Mouse (Mus musculus): ENCODE measurements around the gene Scaper.
A peak's percentile ranks its signal among the peaks of the same experiment; 100 is the strongest.

The Scaper gene

DNA sequence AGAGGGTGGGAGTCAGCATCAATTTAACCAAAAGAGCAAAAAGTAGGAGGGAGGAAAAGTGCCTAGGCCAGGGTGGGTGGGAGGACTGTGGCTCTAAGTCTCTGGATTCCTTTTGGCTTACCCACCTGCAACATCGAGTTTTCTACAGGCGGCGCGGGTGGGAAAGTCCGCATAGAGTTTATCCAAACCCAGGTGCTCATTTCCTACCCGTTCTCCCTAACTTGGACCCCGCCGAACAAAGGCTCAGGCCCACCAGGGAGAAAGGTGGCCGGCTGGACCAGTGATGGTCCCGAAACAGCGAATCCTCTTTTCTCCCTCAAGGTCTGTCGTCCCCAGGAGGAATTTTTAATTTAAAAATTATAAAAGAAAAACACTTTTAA lies 397.5 kb downstream of the Scaper start:
- no peak for DNase-seq (ENCODE audit: low read depth)

DNA sequence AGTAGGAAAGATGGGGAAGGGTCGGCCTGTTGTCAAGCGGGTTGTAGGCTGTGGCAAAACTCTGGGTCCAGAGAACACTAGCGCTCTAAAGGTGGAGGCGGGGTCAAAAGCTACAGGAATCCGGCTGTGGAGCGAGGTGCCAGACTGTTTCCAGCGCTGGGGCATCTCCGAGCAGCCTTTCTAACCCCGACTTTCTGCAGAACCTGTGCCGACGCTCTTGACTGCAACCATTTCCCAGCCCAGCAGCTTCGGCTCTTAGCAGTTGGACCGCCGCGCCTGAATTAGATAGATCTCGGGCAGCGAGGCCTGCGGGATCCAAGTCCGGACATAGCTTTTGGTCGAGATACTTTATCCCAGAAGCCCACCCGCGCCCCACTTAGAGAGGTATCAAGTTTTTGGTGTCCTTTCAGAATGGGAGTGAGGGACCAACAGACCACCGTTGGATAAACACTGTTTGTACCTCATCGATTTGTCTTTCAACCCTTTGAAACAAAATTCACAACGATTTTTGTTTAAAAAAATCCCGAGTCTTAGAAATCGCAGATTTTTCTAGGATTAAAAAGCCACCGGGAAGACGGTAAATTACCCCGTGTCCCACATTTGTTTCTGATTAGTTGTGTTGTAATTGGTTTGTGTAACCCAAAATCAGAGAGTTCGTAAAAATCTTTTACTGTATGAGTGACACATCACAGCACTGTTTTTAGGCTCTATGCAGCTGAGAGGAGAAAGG lies 398.1 kb downstream of the Scaper start:
- DNase-seq (ENCODE audit: low read depth) = no peak

DNA sequence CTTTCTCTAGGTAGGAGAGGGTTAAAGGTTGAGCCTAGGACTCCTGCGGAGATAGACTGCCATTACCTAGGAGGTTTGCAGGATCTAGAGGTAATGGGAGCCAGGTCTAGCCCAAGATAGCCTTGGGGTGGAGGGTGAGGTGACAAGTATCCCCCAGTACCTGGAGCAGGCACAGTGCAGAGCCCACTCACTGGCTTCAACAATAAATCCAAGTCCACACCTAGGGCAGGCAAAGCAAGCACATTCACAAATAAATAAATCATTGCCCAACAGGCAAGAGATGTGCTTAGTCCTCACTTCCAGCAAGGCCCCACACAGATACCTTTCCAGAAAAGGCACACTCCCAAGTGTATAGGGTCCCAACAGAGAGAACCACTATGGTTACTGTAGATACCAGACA lies 398.9 kb downstream of the Scaper start:
- no peak for DNase-seq (ENCODE audit: low read depth)

DNA sequence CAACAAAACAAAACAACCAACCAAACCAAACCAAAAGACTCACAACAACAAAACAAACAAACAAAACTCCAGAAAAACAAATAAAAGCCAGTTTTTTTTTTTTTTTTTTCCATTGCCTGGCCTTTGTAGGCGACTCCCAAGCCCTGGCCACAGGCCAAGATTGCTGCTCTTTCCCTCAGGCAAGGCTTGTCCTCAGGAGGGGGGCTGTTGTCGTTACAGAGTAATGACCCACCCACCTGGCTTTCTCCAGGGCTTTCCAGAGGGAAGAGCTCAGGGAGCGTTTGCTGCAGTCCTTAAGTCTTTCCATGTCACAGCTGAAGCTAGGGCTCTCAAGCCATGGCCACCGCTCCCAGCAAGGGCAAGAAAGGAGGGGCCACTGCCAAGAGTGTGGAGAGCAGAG lies 399.5 kb downstream of the Scaper start, which contains the start of gene Isl2:
TSS of gene Isl2 (plus strand) at position 296 of the 400 bp plus-strand sequence.
- no peak for DNase-seq (ENCODE audit: low read depth)

DNA sequence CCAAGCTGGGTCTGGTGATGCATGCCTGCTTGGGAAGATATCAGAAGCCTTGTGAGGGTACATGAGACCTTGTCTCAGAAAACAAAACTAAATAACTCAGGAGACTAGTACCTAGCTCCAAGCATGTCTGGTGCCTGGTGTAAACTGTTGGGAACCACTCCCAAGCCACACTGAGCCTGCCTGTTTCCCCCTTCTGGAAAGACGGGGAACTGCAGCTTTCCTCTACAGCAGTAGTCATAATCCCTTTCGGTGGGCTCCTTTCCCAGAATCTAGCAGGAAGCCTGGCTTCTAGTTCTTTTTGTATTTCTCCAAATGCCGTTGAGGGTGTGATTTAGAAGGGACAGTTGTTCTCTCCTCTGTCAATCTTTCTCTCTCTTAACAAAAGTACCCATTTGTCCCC lies 402.0 kb downstream of the Scaper start:
- no peak for DNase-seq (ENCODE audit: low read depth)

DNA sequence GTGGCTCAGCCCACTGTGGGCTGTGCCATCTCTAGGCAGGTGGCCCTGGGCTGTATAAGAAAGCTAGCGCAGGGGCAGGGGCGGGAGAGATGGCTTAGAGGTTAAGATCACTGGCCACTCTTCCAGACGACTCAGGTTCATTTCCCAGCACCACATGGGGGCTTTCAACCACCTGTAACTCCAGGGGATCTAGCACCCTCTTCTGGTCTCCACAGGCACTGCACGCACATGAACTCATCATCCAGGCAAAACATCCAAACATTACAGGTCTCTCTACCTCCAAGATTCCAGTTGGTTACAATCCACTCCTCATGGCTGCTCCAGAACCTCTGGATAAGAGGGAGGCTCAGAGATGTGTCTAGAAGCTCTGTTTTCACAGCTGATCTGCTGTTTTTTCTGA lies 412.2 kb downstream of the Scaper start:
- DNase-seq (ENCODE audit: low read depth) = no peak

DNA sequence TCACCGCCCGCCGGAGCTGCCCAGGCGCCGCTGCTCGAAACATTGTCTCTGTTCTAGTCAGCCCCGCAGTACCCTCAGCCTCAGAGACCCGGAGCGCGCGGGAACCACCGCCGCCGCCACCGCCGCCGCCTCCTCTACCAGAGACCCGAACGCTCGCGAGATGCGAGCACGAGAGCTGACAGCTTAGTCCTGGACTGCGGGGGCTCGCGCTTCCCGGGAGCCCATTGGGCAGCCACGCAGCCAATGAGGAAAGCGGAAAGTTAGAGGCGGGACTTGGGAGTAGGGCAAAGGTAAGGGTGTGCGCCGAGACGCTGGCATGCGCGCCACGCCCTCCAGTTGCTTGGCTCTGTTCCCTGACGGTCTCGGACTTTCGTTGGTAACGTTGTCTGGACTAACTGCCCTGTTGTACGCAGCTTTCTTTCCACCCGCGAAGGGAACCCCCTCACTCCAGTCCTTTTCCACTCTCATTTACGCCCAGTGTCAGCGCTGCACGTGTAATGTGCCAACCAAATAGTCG lies 425.8 kb downstream of the Scaper start, which contains the start of gene Etfa:
TSS of gene Etfa (minus strand) at position 217 of the 517 bp plus-strand sequence.
- peak; percentile 91 for DNase-seq (ENCODE audit: low read depth)

DNA sequence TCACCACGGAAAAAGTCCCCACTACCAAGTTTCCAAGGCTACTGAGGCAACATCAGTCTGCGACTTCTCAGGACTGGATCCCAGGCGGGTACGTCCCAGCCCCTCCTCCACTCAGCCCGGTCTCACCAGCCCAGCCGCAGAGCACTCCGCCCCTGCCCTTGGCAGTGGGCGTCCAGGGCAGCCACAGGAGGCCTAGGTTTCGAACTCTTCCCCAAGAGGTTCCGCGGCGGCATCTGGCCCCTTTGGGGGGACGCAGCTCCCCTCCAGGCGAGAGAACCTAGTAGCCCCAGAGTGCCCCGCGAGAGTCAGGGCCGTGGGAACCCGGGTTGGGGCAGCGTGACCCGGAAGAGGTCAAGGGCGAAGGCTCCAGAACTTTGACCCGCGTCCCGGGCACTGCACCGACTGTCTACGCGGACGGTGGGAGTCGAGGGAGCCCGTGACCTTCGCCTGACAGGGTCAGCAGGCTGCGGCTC lies 426.4 kb downstream of the Scaper start:
- DNase-seq (ENCODE audit: low read depth) = no peak

DNA sequence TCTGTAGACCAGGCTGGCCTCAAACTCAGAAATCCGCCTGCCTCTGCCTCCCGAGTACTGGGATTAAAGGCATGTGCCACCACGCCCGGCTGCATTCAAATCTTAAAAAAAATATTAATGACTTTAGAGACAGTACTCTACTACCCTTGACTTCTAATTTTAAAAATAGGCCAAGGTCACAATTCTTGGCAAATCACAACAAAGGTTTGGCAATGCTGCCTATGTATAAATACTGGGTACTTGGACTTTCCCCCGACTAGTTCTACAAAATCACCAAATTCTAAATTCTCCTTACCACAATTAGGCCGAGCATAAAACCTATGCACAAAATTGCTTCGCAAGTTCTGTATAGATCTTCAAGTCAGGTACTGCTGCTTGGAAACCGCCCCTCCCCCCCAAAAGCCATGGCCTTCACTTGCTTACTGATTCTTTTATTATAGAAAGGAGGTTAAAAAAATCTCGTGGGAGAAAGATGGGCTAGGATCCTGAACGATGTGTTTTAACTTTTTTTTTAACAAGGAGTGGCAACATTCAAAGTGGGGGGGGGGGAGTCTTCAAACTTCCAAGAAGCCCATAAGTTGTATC lies 427.2 kb downstream of the Scaper start:
- DNase-seq (ENCODE audit: low read depth) = no peak

DNA sequence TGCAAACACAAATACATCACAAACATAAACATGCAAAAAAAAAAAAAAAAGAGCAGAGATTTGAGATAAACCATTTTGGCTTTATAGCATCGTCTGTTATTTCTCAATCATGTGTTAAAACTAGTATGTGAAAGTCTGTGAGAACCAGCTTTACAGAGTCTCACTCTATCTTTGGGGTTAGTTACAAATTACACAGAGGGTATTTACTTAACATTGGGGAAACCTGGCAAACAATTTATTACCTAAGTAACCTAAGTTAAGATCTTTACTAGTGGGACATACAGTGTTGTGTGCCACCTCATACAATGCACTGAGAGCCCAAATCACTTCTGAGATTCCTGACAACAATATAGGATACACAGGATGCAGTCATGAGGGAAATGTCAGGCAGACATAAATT lies 428.2 kb downstream of the Scaper start:
- DNase-seq (ENCODE audit: low read depth) = no peak

DNA sequence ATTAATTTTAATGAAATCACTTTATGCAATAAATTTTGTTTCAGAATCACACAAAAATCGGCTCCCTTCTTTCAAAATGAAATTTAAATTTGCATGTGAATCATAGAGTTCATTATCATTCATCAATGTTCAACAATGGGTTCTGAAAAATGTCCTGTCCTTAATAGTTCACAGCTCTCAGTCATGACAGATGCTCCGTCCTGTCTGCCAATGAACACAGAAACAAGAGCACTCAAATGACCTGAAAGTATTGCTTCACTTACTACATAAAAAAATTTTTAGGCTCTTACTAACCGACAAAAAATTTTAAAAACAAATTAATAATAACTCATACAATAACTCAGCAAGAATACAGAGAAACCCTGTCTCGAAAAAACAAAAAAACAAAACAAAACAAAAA lies 429.2 kb downstream of the Scaper start:
- no peak for DNase-seq (ENCODE audit: low read depth)

DNA sequence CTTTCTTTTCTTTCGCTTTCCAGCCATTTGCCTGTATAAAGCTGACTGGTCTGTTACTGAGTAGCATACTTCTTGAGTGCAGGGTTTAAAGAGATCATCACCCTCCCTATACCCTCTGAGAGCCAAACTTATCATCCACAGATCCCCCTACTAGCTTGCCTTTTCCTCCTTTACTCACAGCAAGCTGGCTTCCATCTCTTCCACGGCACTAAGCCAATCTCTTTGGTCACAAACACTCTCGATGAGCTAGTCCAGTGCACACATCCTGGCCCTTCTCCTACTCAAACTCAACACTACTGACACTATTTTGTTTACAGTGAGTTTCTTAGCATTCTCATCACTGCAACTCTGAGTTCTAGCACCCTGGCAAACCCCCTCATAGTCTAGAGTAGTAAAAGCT lies 430.0 kb downstream of the Scaper start:
- DNase-seq (ENCODE audit: low read depth) = no peak

All from fibroblast of lung, adult 2 months (primary cell).